Mouse (Mus musculus) megakaryocyte, embryonic 14.5 days (primary cell): ENCODE data around the gene Eml3.

Experiments used
- FLI1 ChIP-seq: IDR thresholded peaks from 2 replicates; pipeline ENCODE4 v1.6.1; 2012; ENCODE audit warnings: low read length, inconsistent platforms, mixed read lengths
- GATA1 ChIP-seq: IDR thresholded peaks from 3 replicates; pipeline ENCODE4 v1.6.1; 2012; ENCODE audit warnings: mixed read lengths, low read length, inconsistent platforms, borderline replicate concordance

DNA sequence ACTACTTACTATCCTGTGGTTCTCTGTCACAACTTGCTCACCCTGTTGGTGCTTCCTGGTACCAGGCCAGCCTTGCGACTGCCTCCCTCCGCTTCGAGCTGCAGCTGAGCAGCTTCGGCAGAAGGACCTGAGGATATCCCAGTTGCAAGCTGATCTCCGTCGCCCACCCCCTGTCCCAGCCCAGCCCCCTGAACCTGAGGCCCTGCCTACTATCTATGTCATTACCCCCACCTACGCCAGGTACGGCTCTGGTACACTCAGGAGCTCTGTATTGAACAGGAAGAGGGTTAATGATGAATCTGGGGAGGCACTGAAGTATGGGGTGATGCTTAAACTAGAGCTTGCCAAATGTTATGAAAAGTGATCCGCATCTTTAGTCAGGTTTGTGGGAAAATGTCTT is 7.6 kb upstream of the Eml3 start:
- TF ChIP-seq GATA1 (no peak), FLI1 (no peak)
